Mouse (Mus musculus): ENCODE data around the gene Cfi. TPM values are rescaled to one million over a fixed set of nuclear protein-coding genes. Genes with fewer than 3 reads are reported as not detected.

The Cfi gene
- polyA plus RNA-seq, 2 experiments = 90.4 to 153 TPM

DNA sequence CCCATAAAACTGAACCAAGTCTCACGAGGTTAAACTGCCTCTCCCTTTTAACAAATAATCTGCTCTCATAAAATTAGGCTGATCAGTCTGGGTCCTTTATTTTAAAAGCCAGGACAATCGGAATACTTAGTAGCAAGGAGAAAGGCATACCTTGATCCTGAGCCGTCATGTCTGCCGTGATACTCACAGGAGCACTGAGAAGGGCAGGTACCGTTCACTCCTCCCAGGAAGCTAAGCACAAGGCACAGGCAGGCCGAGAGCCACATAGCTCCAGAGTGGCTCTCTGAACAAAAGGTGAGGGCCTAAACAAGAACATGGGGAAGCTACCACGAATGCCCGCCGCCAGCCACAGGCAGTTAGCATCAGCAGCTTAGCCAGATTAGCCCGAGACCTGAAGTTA, 31.9 kb upstream of the Cfi start, which contains the start of gene Lrit3:
Gene Lrit3, minus strand, starts transcription at position 266 of the 400 bp plus-strand sequence.
- H3K4me2 ChIP-seq (ENCODE audit: low read depth) = no peak within 1 kb of the TSS
- no peak for TF ChIP-seq EP300 (IDR thresholded peaks at IDR 0.05; ENCODE audit: low read depth)
- ATAC-seq (ENCODE audit: insufficient read depth) = no peak

DNA sequence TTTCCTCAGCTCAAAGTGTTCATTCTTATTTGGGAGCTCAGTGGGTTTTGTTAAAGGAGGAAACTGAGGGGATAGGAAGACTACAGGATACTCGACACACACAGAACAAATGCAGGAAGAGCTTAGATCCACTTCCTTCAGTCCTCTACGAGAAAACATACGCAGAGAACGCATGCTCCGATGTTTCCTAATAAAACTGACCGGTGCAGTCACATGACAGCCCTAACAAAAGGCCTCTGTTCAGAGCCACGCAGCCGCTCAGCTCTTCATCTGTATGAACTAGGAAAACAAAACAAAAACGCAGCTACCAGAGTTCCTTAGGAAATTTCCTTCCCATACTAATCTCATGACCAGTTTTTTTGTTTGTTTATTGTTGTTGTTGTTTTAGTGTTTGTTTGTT, 14.8 kb upstream of the Cfi start:
- H3K9ac ChIP-seq (replicated peaks) = no peak overlapping the region
- H3K27ac ChIP-seq = no peak overlapping the region
- peaks cover 18% of the 10 kb centered on the region for H3K36me3 ChIP-seq (replicated peaks; ENCODE audit: control insufficient read depth, insufficient read depth, low read depth)
- TF ChIP-seq EP300 (IDR thresholded peaks at IDR 0.05; ENCODE audit: low read depth) (no peak), CTCF (IDR thresholded peaks at IDR 0.05; ENCODE audit: low read depth) (no peak)
- H3K27me3 ChIP-seq (ENCODE audit: control insufficient read depth, insufficient read depth, low read length) = no peaks in the 10 kb centered on the region
- ATAC-seq (ENCODE audit: insufficient read depth) = no peak
- H3K4me2 ChIP-seq (ENCODE audit: low read depth) = no peak overlapping the region
- DNase-seq (ENCODE audit: low read depth in 3 of 3, low spot score in 3 of 3) = no peak
- 54% methylated on average over 9 of the region's 9 CpGs for WGBS (ENCODE audit: insufficient replicate concordance)
- H3K4me1 ChIP-seq (replicated peaks; ENCODE audit: control insufficient read depth in 2 of 2, insufficient read depth in 2 of 2, low read length in 1 of 2) = no peaks in the 10 kb centered on the region
- no peak overlapping the region for H3K4me3 ChIP-seq (ENCODE audit: insufficient read depth in 1 of 2, low read depth in 2 of 2, low read length in 2 of 2)
- H3K9me3 ChIP-seq (ENCODE audit: control insufficient read depth, low read length) = no peaks in the 10 kb centered on the region

More for the DNA sequence above, 31.9 kb upstream of the Cfi start, which contains the start of gene Lrit3:
- Histone ChIP-seq H3K9ac (replicated peaks) (no peak within 1 kb of the TSS), H3K27ac (no peak within 1 kb of the TSS), H3K36me3 (replicated peaks; ENCODE audit: control insufficient read depth, insufficient read depth, low read depth) (no peaks in the 10 kb centered on the region), H3K9me3 (ENCODE audit: control insufficient read depth, low read length) (no peaks in the 10 kb centered on the region), H3K27me3 (ENCODE audit: control insufficient read depth, insufficient read depth, low read length) (no peaks in the 10 kb centered on the region), H3K4me1 (replicated peaks; ENCODE audit: control insufficient read depth in 2 of 2, insufficient read depth in 2 of 2, low read length in 1 of 2) (no peaks in the 10 kb centered on the region), H3K4me3 (ENCODE audit: insufficient read depth in 1 of 2, low read depth in 2 of 2, low read length in 2 of 2) (no peak within 1 kb of the TSS)
- no peak for DNase-seq (ENCODE audit: low read depth in 3 of 3, low spot score in 3 of 3)
- 67% methylated on average over 10 of the region's 10 CpGs for WGBS (ENCODE audit: insufficient replicate concordance)

DNA sequence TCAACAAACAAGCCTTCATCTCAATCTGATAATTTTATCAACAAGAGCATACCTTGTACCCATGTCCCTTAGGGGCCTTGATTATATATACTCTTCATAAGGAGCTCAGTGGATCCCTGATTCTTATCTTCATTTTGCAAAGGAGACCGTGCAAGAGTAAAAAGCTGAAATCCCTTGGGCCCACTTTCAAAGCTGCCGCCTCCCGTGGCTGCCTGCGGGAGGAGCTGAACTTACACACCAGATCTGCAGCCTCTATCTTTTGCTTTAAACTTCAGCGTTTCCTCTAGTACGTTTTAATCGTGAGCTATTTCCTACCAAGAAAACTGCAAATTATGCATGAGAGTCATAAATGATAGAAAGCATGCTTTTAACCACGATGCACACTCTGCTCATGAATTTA, 13.9 kb upstream of the Cfi start:
- no peaks in the 10 kb centered on the region for H3K27me3 ChIP-seq (ENCODE audit: control insufficient read depth, insufficient read depth, low read length)
- 67% methylated on average over 8 of the region's 8 CpGs for WGBS (ENCODE audit: insufficient replicate concordance)
- ATAC-seq (ENCODE audit: insufficient read depth) (no peak), DNase-seq (ENCODE audit: low read depth in 3 of 3, low spot score in 3 of 3) (no peak)
- TF ChIP-seq CTCF (IDR thresholded peaks at IDR 0.05; ENCODE audit: low read depth) (no peak), EP300 (IDR thresholded peaks at IDR 0.05; ENCODE audit: low read depth) (no peak)
- no peak overlapping the region for H3K4me2 ChIP-seq (ENCODE audit: low read depth)
- H3K4me1 ChIP-seq (replicated peaks; ENCODE audit: control insufficient read depth in 2 of 2, insufficient read depth in 2 of 2, low read length in 1 of 2) = no peaks in the 10 kb centered on the region
- no peaks in the 10 kb centered on the region for H3K9me3 ChIP-seq (ENCODE audit: control insufficient read depth, low read length)
- no peak overlapping the region for H3K4me3 ChIP-seq (ENCODE audit: insufficient read depth in 1 of 2, low read depth in 2 of 2, low read length in 2 of 2)
- H3K36me3 ChIP-seq (replicated peaks; ENCODE audit: control insufficient read depth, insufficient read depth, low read depth) = peaks cover 20% of the 10 kb centered on the region
- H3K9ac ChIP-seq (replicated peaks) = no peak overlapping the region
- no peak overlapping the region for H3K27ac ChIP-seq

DNA sequence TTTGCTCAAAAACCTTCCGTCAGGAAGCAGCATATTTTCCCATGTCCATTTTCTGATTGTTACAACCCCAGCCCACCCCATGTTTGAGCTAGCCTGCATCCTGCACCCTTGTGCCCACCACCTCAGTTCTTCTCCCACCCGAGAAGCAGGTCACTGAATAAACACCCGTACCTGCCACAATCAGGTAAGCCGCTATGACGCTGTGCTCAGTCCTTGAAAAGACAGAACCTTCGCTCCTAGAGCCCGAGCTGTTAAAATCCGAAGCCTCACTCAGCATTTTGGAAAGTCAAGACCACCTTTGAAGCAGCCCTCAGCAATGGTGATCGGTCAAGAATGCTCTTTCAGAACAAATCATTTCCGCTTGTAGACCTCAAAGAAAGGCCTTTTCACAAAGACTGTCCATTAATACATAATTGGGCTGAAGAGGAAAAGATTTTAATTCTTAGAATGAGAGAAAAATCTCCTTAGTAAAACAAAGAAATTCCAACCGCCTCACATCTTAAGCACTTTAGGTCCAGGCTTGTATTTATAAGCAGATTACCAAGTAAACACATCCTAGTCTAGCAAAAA, 13.4 kb upstream of the Cfi start, which contains the start of gene Rrh:
Gene Rrh, minus strand, starts transcription at position 382 of the 570 bp plus-strand sequence.
- 83% methylated on average over 11 of the region's 11 CpGs for WGBS (ENCODE audit: insufficient replicate concordance)
- Histone ChIP-seq H3K36me3 (replicated peaks; ENCODE audit: control insufficient read depth, insufficient read depth, low read depth) (peaks cover 20% of the 10 kb centered on the region), H3K27me3 (ENCODE audit: control insufficient read depth, insufficient read depth, low read length) (no peaks in the 10 kb centered on the region), H3K4me3 (ENCODE audit: insufficient read depth in 1 of 2, low read depth in 2 of 2, low read length in 2 of 2) (no peak within 1 kb of the TSS), H3K9me3 (ENCODE audit: control insufficient read depth, low read length) (no peaks in the 10 kb centered on the region), H3K4me2 (ENCODE audit: low read depth) (no peak within 1 kb of the TSS), H3K27ac (no peak within 1 kb of the TSS), H3K4me1 (replicated peaks; ENCODE audit: control insufficient read depth in 2 of 2, insufficient read depth in 2 of 2, low read length in 1 of 2) (no peaks in the 10 kb centered on the region), H3K9ac (replicated peaks) (no peak within 1 kb of the TSS)
- no peak for TF ChIP-seq CTCF (IDR thresholded peaks at IDR 0.05; ENCODE audit: low read depth)
- TF ChIP-seq EP300 (IDR thresholded peaks at IDR 0.05; ENCODE audit: low read depth) = no peak
- DNase-seq (ENCODE audit: low read depth in 3 of 3, low spot score in 3 of 3) = no peak
- ATAC-seq (ENCODE audit: insufficient read depth) = no peak

DNA sequence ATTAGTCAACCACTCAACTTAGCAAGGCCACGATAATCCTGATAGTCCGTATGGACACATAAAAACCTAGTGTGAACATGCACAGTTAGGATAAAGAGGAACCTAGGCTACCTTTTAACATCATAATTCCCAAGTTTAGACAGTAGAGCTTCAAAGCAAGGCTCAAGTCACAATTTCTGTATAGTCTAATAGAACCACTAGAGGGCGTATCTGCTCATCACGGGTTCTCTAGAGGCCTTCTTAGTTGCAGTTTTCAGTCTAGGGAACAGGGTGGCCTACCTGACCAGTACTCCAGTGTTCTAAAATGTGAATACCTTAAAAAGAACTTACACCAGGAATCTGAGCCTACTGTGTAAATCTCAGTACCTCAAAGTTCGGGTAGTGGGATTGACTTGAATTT, 12.4 kb upstream of the Cfi start:
- WGBS (ENCODE audit: insufficient replicate concordance) = 46% methylated on average over 5 of the region's 5 CpGs
- no peaks in the 10 kb centered on the region for H3K27me3 ChIP-seq (ENCODE audit: control insufficient read depth, insufficient read depth, low read length)

More for the DNA sequence above, 12.4 kb upstream of the Cfi start:
- Histone ChIP-seq H3K36me3 (replicated peaks; ENCODE audit: control insufficient read depth, insufficient read depth, low read depth) (peaks cover 23% of the 10 kb centered on the region), H3K9me3 (ENCODE audit: control insufficient read depth, low read length) (no peaks in the 10 kb centered on the region), H3K4me1 (replicated peaks; ENCODE audit: control insufficient read depth in 2 of 2, insufficient read depth in 2 of 2, low read length in 1 of 2) (no peaks in the 10 kb centered on the region), H3K4me3 (ENCODE audit: insufficient read depth in 1 of 2, low read depth in 2 of 2, low read length in 2 of 2) (no peak overlapping the region), H3K9ac (replicated peaks) (no peak overlapping the region), H3K4me2 (ENCODE audit: low read depth) (no peak overlapping the region), H3K27ac (no peak overlapping the region)
- DNase-seq (ENCODE audit: low read depth in 3 of 3, low spot score in 3 of 3) (peak in 2 of 3 experiments; percentile 10 to 42), ATAC-seq (ENCODE audit: insufficient read depth) (peak; percentile 47; the same call in 1 of the 2 replicates)
- TF ChIP-seq CTCF (IDR thresholded peaks at IDR 0.05; ENCODE audit: low read depth) (peak; percentile 60), EP300 (IDR thresholded peaks at IDR 0.05; ENCODE audit: low read depth) (no peak)

All from liver, embryonic 14.5 days (tissue).